Mouse (Mus musculus) MEL (cell line): Measurements from ENCODE around the gene Tmem37.

ENCODE experiments used
- CTCF ChIP-seq, 3 experiments: IDR thresholded peaks in 2 of 3; conservative IDR thresholded peaks in 1 of 3; 2 replicates each; pipeline ENCODE4 v1.5.1; 2011 to 2012; ENCODE audit warnings: low read length in 3 of 3, low read depth in 2 of 3, mild to moderate bottlenecking in 2 of 3, improper control_type of control experiment in 1 of 3, inconsistent platforms in 1 of 3, mixed read lengths in 1 of 3, moderate library complexity in 1 of 3; ENCODE audit not compliant: control insufficient read depth in 1 of 3, insufficient read depth in 1 of 3, poor library complexity in 1 of 3, severe bottlenecking in 1 of 3
- EP300 ChIP-seq, 2 experiments: IDR thresholded peaks; 2 replicates each; pipeline ENCODE4 v1.6.1; 2011; ENCODE audit warnings: improper control_type of control experiment in 2 of 2, low read length in 2 of 2, low read depth in 1 of 2, mild to moderate bottlenecking in 1 of 2
- POLR2AphosphoS2 ChIP-seq: IDR thresholded peaks from 2 replicates; pipeline ENCODE4 v1.6.1; 2011; ENCODE audit warnings: low read length, improper control_type of control experiment
- RAD21 ChIP-seq: IDR thresholded peaks from 2 replicates; pipeline ENCODE4 v1.6.1; 2011; ENCODE audit warnings: mild to moderate bottlenecking, low read depth, low read length, improper control_type of control experiment

DNA sequence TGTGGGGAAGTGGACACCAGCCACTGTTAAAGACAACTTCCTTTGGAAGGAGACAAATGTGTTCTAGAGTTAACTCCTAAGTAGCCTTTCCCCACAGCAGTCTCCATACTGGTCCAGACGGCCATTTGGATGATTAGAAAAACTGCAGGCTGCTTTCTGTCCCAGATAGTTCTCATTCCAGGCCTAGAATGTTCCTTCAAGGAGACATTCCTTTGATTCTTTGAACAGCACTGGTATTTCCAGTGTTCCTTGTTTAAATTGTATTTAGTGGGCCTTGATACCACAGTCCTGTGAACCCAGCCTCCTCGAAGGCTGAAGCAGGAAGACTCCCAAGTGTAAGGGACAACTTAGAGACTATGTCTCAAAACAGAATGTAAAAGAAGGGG, 40.4 kb downstream of the Tmem37 start:
- no peak for TF ChIP-seq RAD21
- no peak for TF ChIP-seq POLR2AphosphoS2
- TF ChIP-seq CTCF (IDR thresholded peaks at IDR 0.05 in 2 of 3, conservative IDR thresholded peaks at IDR 0.05 in 1 of 3; ENCODE audit: control insufficient read depth in 1 of 3, insufficient read depth in 1 of 3, low read depth in 2 of 3, low read length in 3 of 3, poor library complexity in 1 of 3, severe bottlenecking in 1 of 3) = no peak
- no peak for TF ChIP-seq EP300 (IDR thresholded peaks at IDR 0.05; ENCODE audit: low read depth in 1 of 2, low read length in 2 of 2)
